Mouse (Mus musculus) kidney, postnatal 10 days (tissue): ENCODE results near the gene Usp39.

Experiments
- DNase-seq: peaks from one replicate; pipeline ENCODE4 v3.0.0; 2021; ENCODE audit warnings: mixed read lengths

Usp39 gene

DNA sequence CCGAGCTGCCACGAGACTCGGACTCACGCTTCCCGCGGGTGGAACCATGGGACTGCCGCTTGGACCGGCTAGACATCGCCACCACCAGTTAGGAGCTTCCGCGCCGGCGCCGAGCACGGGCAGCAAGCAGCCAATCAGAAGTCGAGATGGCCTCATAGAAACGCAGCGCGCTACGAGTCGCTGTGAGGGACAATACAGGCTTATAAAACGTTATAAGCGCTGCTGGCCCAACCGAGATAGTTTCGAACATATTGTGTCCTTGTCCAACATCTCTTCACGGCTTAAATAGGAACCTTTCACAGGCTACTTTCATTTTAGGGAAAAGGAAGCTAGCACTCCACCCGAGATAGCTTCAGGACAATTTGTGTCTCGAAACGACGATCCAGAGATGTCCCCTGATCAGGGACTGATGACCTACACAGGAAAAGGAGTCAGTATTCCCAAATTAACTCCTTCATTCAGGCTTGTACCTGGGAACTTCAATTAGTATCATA lies at the start of gene Usp39:
Gene Usp39, minus strand, starts transcription at position 111 of the 494 bp plus-strand sequence.
- DNase-seq = peak; percentile 96

DNA sequence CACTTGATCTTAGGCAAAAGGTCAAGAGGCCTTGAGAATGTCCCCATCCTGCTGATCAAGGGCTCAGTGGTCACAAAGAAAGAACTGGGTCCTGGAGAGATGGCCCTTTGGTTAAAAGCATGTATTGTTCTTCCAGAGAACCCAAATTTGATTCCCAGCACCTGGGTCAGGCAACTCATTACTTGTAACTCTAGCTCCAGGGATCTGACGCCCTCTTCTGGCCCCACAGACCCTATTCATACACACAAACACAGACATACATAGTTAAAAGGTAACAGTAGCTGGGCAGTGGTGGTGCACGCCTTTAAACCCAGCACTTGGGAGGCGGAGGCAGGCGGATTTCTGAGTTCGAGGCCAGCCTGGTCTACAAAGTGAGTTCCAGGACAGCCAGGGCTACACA lies 47.4 kb upstream of the Usp39 start:
- no peak for DNase-seq

DNA sequence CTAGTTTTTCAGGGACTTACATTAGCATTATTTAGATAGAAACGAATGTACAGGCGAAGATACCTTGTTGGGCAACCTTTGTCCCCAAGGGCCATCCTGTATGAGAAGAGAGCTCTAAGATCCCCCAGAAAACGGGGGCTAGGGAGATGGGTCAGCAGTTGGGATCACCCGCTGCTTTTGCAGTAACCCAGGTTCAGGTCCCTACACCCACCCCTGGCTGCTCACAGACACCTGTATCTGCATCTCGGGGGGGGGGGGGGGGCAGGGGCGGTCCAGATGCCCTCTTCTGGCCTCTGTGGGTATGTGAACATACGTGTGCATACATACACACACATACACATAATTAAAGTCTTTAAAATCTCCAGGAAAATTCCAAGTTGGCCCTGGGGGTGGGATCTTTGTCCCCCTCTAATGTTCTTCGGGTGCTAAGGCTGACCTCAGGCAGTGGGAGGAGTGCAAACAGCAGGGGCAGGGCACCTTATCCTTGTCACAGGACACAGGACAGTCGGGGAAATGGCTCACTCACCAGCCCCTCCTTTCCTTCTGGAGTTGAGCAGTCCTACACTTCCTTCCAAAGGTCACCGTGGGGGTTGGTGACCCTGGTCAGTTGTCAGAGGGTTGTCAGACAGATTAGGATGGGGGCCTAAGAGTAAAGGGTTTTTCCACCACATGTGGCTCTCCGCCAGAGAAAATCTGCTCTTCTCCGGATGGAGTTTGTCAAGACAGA lies 46.0 kb upstream of the Usp39 start:
- peak; percentile 95 for DNase-seq

DNA sequence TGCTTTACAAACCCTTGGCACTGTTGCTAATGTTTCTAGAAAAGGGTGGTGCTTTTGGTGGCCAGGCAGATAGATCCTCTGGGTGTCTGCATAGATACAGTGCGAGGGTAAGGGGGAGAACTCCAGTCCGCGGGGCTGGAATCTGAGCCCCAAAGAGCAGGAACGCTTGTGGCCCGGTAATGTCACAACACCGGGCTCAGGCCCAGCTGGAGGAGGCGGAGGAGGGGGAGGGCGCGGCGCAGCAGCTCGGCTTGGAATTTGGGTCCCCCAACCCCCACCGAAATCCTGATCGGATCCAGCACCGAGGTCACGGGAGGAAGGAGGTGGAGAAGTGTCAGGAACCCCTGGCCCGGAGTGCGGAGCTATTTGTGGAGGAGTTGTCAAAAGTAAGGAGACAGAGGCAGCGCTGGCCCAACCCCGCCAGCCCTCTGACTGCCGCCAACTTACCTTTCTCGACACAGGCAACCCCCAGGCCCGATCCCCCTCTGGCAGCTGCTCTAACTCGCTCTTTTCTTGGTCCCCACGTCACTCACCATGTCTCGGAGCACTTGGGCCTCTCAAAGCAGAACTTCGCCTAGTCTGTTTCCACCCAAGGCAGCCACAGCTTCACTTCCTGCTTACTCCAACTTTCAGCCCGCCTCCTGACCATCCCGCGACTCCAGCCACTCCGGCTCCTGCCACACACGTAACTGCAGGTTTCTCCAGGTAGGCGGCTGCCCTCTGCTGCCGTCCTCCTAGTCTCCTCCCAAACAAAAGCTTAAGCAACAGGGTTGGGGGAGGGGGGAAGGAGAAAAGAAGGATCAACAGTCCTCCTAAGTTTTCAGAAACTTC lies 45.2 kb upstream of the Usp39 start, which contains the start of gene Vamp8:
Gene Vamp8, minus strand, starts transcription at position 763 of the 831 bp plus-strand sequence.
- peak; percentile 93 for DNase-seq

DNA sequence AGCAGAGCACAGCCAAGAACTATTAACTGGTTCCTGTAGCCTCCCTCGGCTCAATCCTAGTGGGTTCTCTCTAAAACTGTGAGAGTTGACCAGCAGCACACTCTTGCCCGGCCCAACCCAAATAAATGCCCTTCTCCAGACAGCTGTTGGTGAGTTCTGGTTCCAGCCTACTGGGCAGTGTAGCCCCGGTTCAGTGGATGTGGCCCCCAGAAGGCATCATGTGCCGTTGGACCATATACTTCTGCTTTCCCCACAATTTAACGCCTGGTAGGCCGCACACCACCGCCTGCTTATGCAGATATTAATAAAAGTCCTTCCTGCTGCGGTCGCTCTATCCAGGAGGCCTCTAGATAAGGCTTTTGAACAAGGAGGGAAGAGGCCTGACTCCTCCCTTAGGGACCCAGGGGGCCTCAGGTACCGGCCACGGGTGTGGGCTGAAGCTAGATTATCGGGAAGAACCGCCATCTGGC lies 44.5 kb upstream of the Usp39 start:
- peak; percentile 60 for DNase-seq

DNA sequence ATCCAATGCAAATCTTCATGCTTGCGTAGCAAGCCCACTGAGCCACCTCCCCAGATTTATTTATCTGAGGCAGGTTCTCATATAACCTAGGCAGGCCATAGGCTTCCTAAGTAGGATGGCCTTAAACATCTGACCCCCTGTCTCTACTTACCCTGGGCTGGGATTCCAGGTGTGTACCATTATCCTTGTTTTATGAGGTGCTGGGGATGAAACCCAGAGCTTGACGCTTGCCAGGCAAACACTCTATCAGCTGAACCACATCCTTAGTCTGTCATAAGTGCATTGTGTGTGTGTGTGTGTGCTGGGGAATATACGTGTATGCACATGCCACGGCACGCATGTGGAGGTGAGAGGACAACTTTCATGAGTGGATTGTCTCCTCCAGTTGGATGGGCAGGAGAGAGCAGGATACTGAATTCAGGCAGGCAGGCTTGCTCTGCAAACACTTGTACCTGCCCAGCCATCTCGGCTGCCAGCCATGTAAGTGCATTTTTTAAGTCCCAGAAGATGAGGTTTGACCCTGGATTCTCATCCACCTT lies 43.9 kb upstream of the Usp39 start:
- no peak for DNase-seq

DNA sequence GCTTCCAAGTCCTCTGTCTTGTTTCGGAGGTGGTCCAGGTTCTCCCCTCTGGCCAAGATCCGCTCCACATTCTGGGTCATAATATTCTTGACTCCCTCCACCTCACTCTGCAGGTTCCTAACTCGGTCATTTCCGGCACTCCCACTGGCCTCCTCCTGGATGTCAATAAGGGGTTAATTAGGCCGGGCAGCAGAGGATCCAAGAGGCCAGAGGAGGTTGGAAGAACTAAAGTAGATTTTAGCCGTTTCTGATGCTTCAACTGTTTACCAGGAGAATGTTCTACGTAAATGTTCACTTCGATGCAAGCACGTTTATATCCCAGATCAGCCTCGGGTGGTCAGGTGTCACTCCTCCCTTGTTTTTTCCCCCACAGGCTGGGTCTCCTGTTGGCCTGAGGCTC lies 43.3 kb upstream of the Usp39 start:
- no peak for DNase-seq

DNA sequence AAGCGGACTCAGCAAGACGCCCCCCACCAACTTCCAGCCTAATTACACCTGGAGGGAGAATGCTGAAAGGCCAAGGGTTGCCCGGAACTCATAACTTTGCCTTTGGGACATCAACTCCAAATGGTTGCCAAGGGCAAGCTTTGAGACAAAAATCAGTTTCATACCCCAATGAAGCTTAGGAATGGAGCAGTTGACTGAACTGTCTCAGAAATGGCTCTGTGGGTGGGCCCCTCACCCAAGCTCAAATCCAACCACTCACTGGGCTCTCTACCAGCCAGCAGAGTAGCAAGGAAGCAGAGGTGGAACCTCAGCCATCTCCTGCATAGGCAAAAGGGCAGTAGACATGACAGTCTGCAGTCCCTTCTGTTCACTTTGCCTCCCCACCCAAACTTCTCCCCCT lies 42.8 kb upstream of the Usp39 start:
- no peak for DNase-seq

DNA sequence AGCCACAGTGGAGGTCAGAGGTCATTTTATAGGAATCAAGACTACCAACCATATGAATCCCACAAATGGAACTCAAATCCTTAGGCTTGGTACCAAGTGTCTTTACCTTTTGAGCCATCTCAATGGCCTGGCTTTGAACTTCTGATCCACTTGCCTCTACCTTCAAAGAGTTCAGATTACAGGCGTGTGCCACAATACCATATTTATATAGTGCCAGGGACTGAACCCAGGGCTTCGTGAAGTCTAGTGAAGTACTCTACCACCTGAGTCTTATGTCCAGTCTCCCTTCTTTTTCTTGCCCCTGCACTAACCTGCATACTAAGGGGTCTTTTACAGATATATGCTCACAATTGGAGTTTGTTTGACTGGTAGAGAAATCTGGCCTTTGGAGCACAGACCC lies 41.6 kb upstream of the Usp39 start:
- DNase-seq = no peak

DNA sequence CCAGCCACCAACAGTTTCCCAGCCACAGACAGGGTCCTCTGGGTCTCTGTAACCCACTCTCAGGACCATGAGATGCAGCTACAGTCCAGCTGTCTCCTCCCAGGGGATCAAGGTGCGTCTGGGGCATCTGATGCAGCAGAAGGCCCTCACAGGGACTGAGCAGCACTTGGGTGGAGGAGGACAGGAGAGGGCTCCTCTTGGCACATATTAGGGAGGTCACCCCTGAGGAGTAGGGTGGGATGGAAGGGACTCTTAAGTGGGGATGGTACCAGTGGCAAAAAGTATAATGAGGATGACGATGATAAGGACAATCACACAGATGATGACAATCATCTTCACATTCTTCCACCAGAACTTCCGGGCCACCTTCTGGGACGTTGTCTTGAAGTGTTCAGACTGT lies 40.3 kb upstream of the Usp39 start:
- DNase-seq = no peak

DNA sequence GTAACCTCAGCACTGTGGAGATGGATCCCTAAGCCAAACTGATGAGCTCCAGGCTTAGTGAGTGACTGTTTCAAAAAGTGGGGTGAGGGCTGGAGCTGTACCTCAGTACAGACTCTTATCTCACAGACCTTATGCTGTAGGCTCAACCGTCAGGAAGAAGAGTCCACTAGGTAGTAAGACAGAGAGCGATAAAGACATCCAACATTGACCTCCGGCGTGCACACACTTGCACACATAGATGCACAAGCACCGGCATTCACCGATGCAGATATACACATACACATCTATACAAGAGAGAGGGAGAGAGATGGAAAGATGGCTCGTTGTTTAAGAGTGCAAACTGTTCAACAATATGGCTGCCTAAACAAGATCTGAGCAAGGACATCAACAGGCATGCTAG lies 39.0 kb upstream of the Usp39 start:
- no peak for DNase-seq

DNA sequence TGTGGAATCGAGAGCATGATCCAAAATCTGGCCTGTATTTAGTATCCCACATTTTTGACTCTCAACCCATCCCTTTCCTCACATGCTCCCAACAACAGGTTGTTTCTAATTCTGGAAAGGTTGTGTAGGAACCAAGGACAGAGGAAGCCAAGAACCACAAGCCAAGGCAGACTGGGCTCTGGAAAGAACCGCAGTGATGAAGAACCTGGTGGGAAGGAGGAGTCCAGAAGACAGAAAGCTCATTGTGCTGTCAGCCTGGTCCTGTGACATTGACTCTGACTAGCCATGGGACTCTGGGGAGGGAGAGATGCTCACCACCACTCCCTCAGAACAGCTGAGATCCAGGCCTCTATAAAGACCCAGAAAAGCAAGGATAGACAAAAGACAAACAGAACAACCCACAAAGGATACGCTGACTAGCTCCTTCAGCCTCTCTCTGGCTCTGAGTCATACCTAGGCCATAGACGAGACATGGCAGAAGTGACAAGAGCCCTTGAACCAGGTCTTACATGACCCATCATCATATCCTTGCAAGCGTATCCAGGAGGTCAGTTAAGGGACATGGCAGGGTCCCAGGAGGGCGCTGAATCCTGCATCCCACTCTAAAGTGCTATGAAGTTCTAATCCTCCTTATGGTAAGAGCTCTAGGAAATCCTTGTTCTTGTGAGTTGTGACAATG lies 38.3 kb upstream of the Usp39 start:
- DNase-seq = no peak

DNA sequence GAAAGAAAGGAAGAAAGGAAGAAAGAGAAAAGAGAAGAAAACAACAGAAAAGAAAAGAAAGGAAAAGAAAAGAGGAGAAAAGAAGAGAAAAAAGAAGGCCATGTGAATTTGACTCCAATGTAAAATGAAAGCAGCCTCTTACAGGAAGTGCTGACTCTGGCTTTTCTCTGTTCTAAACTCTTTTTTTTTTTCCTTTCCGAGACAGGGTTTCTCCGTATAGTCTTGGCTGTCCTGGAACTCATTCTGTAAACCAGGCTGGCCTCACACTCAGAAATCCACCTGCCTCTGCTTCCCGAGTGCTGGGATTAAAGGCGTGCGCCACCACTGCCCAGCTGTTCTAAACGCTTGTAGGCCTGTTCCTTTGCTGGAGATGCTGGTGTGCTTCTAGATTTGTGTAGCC lies 37.5 kb upstream of the Usp39 start:
- no peak for DNase-seq

DNA sequence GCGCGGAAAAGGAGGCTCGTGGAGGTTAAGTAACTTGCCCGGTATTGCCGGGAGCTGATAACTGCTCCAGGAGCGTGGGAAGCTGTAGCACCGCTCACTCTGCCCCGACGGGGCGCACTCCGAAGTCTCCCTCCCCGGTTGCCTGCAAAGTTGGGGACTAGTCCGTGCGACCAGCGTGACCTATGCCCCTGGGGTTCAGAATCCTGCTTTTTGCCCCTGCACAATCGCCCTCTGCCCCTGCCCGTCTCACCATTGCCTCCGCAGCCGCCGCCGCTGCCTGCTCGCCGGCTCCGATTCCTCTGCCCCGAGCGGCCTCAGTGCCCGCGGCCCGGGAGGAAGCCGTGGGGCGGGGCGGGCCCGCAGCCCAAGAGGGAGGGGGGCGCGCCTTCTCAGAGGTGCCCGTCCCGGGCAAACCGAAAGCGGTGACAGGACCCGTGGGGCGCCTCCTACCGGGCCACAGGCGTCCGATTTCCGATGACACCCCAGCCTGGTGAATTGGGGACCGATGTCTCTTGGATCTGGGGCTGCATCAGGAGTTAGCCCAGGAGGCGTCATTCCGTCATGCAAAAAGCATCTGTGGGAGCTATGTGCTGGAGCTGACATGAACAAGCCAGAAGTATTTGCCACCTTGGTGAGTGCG lies 35.3 kb upstream of the Usp39 start, which contains the start of gene Vamp5:
Gene Vamp5, minus strand, starts transcription at position 338 of the 640 bp plus-strand sequence.
- DNase-seq = peak; percentile 91

DNA sequence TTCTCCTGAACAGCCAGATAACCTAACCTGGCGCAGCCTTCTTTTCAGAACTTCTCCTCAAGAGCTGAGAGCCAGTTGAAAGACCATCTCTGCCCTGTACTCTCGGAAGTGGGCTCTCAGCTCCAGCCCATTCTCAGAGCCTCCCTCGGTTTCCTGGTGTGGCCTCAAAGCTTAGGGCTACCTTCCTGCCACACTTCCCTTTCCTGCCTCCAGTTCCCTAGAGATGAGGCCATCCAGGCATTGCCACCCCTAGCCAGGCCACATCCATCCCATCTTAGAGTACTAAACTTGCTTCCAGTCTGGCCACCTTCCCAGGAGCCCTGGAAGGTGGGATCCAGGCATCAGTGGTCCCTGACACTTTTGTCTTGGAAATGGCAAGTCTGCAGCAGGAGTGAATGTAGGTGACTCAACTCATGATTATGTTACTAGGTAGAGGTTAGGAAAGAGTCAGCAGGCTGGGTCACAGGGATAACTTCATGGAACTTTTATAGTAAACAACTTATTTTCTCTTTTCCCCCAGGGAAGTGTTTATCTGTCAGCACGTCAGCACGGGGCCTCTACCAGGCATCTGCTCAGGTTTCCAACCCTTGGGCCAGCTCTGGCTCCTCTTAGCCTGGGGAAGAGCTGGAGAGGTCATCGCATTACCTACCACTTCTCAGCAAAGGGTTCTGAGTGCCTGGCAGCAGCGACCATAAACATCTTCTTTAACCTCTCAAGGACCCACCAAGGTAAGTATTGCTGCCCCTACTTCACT lies 34.6 kb upstream of the Usp39 start:
- DNase-seq = peak; percentile 55

DNA sequence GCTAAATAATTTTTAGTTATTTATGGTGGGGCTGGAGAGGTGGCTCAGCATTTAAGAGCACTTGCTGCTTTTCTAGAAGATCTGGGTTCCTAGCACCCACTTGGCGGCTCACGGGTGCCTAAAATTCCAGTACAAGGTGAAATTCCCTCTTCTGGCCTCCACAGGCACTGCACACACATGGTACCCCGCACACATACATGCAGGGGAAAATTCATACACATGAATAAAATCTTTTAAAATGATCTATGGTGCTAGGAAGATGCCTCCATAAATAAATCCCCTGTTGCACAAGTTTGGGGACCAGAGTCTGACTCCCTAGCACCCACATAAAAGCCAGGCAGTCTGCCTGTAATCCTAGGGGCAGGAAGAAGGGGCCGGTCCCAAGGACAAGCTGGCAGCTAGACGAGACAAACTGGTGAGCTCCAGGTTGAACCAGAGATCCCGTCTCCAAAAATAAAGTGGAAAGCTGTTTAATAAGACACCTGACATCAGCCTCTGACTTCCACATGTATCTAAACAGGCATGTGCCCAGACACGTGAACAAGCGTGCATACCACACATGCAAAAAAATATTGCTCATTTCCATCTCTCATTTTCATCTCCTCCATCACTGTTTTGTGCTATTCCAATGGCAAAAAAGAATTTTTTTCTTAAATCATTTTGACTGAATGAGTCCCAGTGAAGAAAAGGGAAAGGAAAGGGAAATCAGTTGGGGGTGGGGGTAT lies 33.7 kb upstream of the Usp39 start:
- no peak for DNase-seq

DNA sequence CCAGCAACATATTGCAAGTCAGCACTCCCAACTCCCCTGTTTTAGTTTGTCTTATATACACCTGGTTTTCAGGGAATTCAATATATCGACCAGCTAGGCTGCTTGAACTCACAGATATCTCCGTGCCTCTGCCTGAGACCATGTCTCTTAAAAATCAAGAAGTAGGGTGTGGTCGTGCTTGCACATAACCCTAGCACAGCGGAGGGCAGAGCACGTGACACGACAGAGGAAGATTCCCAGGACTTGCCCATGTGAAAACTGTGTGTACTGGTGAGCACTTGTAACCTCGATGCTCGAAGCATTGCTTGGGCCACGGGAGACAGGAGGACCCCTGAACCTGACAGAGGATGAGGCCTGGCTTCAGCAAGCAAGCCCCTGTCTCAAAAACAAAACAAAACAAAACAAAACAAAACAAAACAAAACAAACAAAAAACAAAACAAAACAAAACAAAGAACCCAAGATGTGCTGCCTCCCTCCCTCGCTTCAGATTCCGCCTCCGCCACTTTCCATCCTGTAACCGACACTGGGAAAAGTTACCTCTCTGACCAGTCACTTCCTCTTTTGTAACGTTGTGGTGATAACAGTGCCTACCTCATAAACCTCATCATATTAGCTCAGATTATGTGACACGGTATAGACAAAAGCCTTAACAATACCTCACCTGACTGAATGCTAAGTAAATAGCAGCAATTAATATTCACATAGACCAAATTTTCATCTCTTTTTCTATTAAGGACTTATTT lies 30.0 kb upstream of the Usp39 start:
- DNase-seq = no peak

DNA sequence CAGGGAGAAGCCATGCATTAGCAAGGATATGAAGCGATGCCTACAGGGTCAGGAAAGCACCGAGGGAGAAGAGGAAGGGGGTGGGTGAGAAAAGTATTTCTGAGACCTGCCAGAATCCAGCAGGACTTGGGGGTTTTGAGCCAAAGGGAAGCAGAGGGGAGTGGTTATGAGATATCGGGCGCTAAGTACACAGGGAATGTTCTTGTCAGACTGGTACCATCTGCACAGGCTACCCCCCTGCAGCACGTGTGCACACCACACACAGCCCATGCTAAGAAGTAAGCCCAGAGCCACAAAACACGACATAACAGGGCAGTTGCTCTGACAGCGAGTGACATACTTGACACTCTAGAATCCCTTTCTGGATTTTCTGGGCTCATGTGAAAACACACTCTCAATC lies 29.2 kb upstream of the Usp39 start:
- DNase-seq = no peak

DNA sequence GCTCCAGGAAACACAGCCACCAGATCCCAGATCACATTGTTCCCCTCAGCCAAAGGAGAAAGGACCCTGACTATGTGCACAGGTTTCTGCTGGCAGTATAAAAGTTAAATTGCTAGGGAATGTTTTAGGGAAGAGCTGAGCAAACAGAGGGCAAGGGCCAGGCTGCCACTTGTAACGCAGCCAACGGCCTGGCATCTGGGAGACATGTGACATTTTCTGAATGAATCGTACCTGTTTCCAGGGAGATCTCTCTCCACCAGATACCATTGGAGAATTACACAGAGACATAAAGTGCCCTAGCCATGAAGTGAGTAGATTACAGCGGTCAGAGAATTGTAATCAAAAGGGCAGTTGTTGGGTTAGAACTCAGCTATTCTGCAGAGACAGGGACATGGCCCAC lies 28.2 kb upstream of the Usp39 start:
- DNase-seq = no peak

DNA sequence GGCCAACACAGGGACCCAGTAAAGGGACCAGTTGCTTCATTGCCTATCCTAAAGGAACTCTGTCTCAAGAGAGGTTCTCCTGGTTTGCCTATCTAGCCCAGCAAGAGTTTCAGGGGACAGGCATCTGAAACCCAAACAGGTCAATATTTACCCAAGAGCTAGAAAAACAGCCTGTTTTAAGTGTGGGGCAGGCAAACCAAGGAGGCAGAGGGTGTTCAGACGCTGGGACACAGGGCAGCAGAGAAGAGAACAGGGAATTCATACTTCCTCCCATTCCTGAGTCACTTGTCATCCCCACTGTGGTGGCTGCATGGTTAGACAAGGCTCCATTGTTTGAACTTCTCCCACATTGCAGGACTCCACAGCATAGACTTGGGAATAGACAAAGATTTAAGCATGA lies 26.6 kb upstream of the Usp39 start:
- DNase-seq = no peak
